Mouse (Mus musculus) adrenal gland, adult 8-10 months (tissue): Measurements from ENCODE around the gene Cmtm4. TPM values are rescaled to one million over a fixed set of nuclear protein-coding genes. Genes with fewer than 3 reads are reported as not detected.

Experiments
- DNase-seq: peaks from one replicate; pipeline ENCODE4 v3.0.0; 2022
- total RNA-seq, 4 experiments: library from RNA; stranded (reverse); gene quantifications; 2 replicates each; pipeline ENCODE4 v1.2.4; 2022

Gene Cmtm4
- total RNA-seq, 4 experiments from 2014 or later = 41.3 to 57.6 (median 54.9) TPM

- DNase-seq = no peak
Measured at GRCm38 (mm10) chr8:104410628-104411273, 15.1 kb upstream of the Cmtm4 start.

GRCm38 (mm10) chr8:104408328-104409110, 12.9 kb upstream of the Cmtm4 start:
- no peak for DNase-seq

- no peak for DNase-seq
Measured at GRCm38 (mm10) chr8:104406340-104407128, 10.9 kb upstream of the Cmtm4 start.

GRCm38 (mm10) chr8:104405430-104406187, 10.0 kb upstream of the Cmtm4 start:
- DNase-seq = no peak

- DNase-seq = no peak
Measured at GRCm38 (mm10) chr8:104403596-104403995, 8.0 kb upstream of the Cmtm4 start.

- no peak for DNase-seq
Measured at GRCm38 (mm10) chr8:104394801-104395702, 555 bp downstream of the Cmtm4 start.

- DNase-seq = no peak
Measured at GRCm38 (mm10) chr8:104393767-104394166, 1.8 kb downstream of the Cmtm4 start.

GRCm38 (mm10) chr8:104393139-104393538, 2.5 kb downstream of the Cmtm4 start:
- no peak for DNase-seq

GRCm38 (mm10) chr8:104390245-104390644, 5.4 kb downstream of the Cmtm4 start:
- DNase-seq = no peak

- no peak for DNase-seq
Measured at GRCm38 (mm10) chr8:104387980-104388379, 7.6 kb downstream of the Cmtm4 start.

- DNase-seq = no peak
Measured at GRCm38 (mm10) chr8:104387501-104387900, 8.1 kb downstream of the Cmtm4 start.

GRCm38 (mm10) chr8:104386693-104387092, 8.9 kb downstream of the Cmtm4 start:
- DNase-seq = no peak

- no peak for DNase-seq
Measured at GRCm38 (mm10) chr8:104383977-104384376, 11.6 kb downstream of the Cmtm4 start.

- DNase-seq = no peak
Measured at GRCm38 (mm10) chr8:104383296-104383695, 12.3 kb downstream of the Cmtm4 start.

- no peak for DNase-seq
Measured at GRCm38 (mm10) chr8:104380961-104381411, 14.6 kb downstream of the Cmtm4 start.

- no peak for DNase-seq
Measured at GRCm38 (mm10) chr8:104380269-104380668, 15.3 kb downstream of the Cmtm4 start.

GRCm38 (mm10) chr8:104379301-104379836, 16.2 kb downstream of the Cmtm4 start:
- DNase-seq = no peak

- no peak for DNase-seq
Measured at GRCm38 (mm10) chr8:104376669-104377068, 18.9 kb downstream of the Cmtm4 start.

- no peak for DNase-seq
Measured at GRCm38 (mm10) chr8:104375959-104376358, 19.6 kb downstream of the Cmtm4 start.

- no peak for DNase-seq
Measured at GRCm38 (mm10) chr8:104374864-104375846, 20.5 kb downstream of the Cmtm4 start.
